Mouse (Mus musculus): ENCODE measurements around the gene Cmtm5.
A peak's percentile ranks its signal among the peaks of the same experiment; 100 is the strongest.

Cmtm5 gene

GRCm38 (mm10) chr14:54935904-54936830 lies at the start of gene Cmtm5:
Cmtm5 (plus strand) TSS chr14:54936261.
- DNase-seq (ENCODE audit: low read depth, low spot score) = no peak

GRCm38 (mm10) chr14:54892200-54892599 lies 43.9 kb upstream of the Cmtm5 start, which contains the start of gene Pabpn1:
Pabpn1 (plus strand) TSS chr14:54892500.
- no peak for DNase-seq (ENCODE audit: low read depth, low spot score)

- peak; percentile 99 for DNase-seq (ENCODE audit: low read depth, low spot score)
Measured at GRCm38 (mm10) chr14:54893651-54894181, 42.3 kb upstream of the Cmtm5 start.

- no peak for DNase-seq (ENCODE audit: low read depth, low spot score)
Measured at GRCm38 (mm10) chr14:54894296-54895151, 41.5 kb upstream of the Cmtm5 start.

- no peak for DNase-seq (ENCODE audit: low read depth, low spot score)
Measured at GRCm38 (mm10) chr14:54897445-54897844, 38.6 kb upstream of the Cmtm5 start.

- DNase-seq (ENCODE audit: low read depth, low spot score) = peak; percentile 85
Measured at GRCm38 (mm10) chr14:54900383-54900782, 35.7 kb upstream of the Cmtm5 start.

GRCm38 (mm10) chr14:54903641-54904040 lies 32.4 kb upstream of the Cmtm5 start:
- no peak for DNase-seq (ENCODE audit: low read depth, low spot score)

- DNase-seq (ENCODE audit: low read depth, low spot score) = no peak
Measured at GRCm38 (mm10) chr14:54908682-54909081, 27.4 kb upstream of the Cmtm5 start.

- no peak for DNase-seq (ENCODE audit: low read depth, low spot score)
Measured at GRCm38 (mm10) chr14:54912109-54912850, 23.8 kb upstream of the Cmtm5 start.

- DNase-seq (ENCODE audit: low read depth, low spot score) = peak; percentile 87
Measured at GRCm38 (mm10) chr14:54912886-54913285, 23.2 kb upstream of the Cmtm5 start, which contains the start of gene Slc22a17. Slc22a17 (minus strand) TSS chr14:54913132.

- DNase-seq (ENCODE audit: low read depth, low spot score) = no peak
Measured at GRCm38 (mm10) chr14:54913343-54913742, 22.7 kb upstream of the Cmtm5 start.

GRCm38 (mm10) chr14:54920076-54920685 lies 15.9 kb upstream of the Cmtm5 start:
- DNase-seq (ENCODE audit: low read depth, low spot score) = no peak

GRCm38 (mm10) chr14:54924641-54925348 lies 11.3 kb upstream of the Cmtm5 start:
- DNase-seq (ENCODE audit: low read depth, low spot score) = peak; percentile 74

- DNase-seq (ENCODE audit: low read depth, low spot score) = peak; percentile 70
Measured at GRCm38 (mm10) chr14:54925349-54926342, 10.4 kb upstream of the Cmtm5 start, which contains the start of gene Efs. Efs (minus strand) TSS chr14:54926126.

GRCm38 (mm10) chr14:54926401-54927158 lies 9.5 kb upstream of the Cmtm5 start:
- DNase-seq (ENCODE audit: low read depth, low spot score) = peak; percentile 92

- DNase-seq (ENCODE audit: low read depth, low spot score) = no peak
Measured at GRCm38 (mm10) chr14:54927296-54927695, 8.8 kb upstream of the Cmtm5 start.

GRCm38 (mm10) chr14:54929801-54930200 lies 6.3 kb upstream of the Cmtm5 start:
- no peak for DNase-seq (ENCODE audit: low read depth, low spot score)

- DNase-seq (ENCODE audit: low read depth, low spot score) = no peak
Measured at GRCm38 (mm10) chr14:54930431-54930830, 5.6 kb upstream of the Cmtm5 start.
